Mouse (Mus musculus) kidney, postnatal 25 days (tissue): ENCODE data around the gene Gm44579.

Experiments
- DNase-seq, 2 experiments: peaks; one replicate each; pipeline ENCODE4 v3.0.0; 2021; ENCODE audit warnings: mixed read lengths in 2 of 2

Gm44579 gene

DNA sequence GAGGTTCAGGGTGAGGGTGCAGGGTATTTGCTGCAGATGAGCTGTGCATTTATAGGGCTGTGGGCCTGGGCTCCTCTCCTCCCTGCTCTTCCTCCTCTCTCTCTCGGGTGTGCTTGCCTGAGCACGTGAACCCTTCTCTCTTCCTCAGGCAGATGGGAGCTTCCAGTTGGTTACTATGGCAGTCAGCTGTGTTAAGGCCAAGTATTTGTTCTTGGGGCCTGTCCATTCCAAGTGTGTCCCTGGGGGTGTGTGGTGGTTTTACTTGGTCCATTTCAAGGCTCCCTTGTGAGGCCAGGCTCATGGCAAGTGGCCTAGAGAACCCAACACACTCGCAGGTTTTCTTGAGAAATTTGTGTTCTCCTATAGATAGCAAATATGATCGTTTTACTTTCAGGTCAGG, at the start of gene Gm44579, which contains the start of gene Olfr287:
Gene Gm44579, minus strand, starts transcription at position 101 of the 400 bp plus-strand sequence.
Gene Olfr287, minus strand, starts transcription at position 180 of the 400 bp plus-strand sequence.
- DNase-seq, result no peak

DNA sequence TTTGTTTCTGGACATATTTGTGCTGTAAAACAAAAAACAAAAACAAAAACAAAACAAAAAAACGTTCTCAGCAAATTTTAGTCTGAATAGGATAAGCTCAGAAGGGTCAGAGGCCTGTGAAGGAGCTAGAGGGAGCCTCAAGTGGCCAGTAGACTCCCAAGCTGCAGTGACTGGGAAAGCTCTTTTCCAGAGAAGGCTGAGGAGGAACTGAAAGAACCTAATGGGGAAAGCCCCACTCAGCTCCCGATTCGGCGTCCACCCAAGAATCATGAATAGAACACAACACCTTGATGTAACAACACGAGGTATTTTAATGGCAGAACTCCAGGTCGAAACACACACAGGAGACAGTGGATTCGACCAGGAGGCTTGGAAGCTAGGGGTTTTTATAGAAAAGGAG, 37.0 kb upstream of the Gm44579 start:
- DNase-seq, result no peak

DNA sequence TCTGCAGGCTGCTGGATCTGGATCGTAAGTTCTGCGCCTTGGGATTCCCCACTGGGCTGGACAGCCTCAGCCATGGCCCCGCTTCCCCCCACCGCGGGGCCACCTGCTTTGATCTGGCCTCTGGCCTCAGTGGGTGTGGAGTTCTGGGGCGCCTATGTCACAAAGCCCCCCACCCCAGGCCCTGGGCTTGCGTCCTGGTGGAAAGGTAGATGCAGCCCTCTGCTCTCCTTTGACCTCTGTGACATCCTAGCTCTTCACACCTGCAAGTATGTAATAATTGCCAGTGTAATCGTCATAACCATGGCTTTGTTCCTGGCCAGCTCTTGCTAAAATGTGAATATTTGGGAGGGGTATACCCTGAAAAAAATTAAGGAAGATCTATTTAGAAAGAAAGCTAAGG, 36.4 kb upstream of the Gm44579 start, which contains the start of gene H1fnt:
Gene H1fnt, minus strand, starts transcription at position 101 of the 400 bp plus-strand sequence.
- DNase-seq, result no peak

DNA sequence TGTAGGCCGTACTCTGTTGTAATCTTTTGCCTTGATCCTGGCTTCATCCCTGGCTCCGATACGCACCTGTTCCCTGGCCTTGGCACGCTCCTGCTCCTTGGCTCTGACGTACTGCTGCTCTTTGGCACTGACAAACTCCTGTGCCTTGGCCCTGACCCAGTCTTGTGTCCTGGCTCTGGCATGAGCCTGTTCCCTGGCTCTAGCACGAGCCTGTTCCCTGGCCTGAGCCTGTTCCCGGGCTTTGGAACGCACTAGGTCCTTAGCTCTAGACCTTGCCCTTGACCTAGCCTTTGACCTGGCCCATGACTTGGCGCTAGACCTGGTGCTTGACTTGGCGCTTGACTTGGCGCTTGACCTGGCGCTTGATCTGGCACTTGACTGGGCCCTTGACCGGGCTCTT, 35.5 kb upstream of the Gm44579 start:
- peak; percentile 62 to 86 for DNase-seq

DNA sequence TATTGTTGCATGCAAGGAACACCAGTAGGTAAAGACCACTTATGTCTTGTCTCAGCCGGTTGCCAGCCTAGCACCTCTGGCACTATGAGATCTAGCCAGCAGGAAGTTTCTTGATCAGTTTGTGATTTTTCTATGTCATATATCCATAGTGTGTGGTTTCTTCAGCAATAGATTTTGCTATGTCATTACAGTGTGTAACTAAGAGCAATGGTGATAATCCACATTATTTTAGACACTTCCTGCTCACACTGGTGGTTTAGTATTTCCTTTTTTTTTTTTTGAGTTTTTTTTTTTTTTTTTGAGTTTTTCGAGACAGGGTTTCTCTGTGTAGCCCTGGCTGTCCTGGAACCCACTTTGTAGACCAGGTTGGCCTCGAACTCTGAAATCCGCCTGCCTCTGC, 14.7 kb upstream of the Gm44579 start:
- DNase-seq, result no peak

DNA sequence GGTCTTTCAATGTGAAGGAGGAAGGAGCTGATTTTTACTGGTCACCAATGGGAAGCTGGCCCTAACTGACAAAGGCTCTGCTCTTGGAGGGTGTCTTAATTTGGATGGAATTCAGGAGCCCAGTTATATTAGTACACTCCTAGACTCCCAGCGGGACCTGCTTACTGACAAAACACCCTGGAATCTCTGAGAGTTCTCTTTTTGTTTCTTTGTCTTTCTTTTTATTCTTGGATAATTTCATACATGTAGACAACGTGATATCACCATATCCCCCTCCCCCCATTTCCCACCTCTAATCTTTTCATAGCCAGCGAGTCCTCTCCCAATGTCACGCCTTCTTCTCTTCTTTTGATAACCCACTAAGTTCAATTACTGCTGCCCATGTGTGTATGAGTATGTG, 13.6 kb upstream of the Gm44579 start, which contains the start of gene Olfr286:
Gene Olfr286, minus strand, starts transcription at position 101 of the 400 bp plus-strand sequence.
- DNase-seq, result no peak

DNA sequence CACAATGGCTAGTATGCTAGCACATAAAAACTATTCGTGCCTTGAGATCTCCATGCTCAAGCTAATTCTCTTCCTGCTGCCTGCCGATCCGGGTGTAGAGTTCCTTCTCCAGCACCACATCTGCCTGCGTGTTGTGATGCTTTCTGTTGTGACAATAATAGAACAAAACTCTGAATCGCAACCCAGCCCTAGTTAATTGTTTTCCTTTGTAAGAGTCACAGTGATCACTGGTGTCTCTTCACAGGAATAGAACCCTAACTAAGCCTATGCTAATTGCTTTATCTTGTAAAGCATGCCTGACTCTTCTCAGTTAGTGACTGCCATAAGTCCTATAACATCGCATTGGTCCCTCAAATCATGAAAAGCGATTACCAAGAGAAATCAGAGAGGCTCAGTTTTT, 5.3 kb upstream of the Gm44579 start:
- DNase-seq, result no peak

DNA sequence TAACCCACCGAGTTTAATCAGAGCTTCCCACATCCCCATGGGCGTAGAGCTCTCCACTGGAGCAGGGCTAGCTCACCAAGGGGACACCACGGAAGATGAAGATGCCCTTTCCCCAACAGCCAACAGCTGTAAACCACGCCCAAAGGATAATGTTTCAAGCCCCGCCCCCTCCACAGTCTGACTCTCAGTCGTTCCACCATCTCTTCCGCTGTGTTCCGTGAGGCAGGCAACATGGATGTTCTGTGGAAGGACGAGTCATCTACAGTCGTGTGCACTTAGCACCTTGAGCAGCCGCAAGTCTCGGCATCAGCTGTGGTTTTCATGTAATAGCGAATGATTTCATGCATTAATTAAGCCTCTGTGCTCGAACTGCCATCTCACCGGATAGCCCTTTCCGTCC, 4.8 kb upstream of the Gm44579 start:
- DNase-seq, result no peak

DNA sequence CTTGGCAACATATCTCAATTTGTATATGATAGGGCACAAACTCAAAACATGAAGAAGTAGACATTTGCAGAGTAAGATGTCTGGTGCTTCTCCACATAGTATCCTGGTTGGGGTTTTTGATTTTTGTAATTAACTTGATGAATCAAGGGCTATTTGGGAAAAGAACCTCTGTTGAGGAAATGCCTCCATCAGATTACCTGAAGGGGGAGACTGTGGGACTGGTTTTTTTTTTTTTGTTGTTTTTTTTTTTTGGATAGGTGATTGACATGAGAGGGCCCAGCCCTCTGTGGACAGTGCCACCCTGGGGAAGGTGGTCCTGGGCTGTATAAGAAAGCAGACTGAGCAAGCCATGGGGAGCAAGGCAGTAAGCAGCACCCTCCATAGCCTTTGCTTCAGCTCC, 1.6 kb upstream of the Gm44579 start:
- no peak for DNase-seq

DNA sequence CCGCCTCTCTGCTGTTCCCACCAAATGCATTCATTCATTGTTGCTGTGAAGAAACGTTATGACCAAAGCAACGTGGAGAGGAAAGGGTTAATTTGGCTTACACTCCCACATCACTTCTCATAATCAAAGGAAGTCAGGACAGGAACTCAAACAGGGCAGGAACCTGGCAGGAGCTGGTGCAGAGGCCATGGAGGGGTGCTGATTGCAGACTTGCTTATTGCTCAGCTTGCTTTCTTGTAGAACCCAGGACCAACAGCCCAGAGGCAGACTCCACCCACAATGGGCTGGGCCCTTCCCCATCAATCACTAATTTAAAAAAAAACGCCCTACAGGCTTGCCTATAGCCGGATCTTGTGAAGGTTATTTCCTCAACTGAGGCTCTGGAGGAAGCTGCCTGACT, 6.6 kb downstream of the Gm44579 start:
- no peak for DNase-seq

DNA sequence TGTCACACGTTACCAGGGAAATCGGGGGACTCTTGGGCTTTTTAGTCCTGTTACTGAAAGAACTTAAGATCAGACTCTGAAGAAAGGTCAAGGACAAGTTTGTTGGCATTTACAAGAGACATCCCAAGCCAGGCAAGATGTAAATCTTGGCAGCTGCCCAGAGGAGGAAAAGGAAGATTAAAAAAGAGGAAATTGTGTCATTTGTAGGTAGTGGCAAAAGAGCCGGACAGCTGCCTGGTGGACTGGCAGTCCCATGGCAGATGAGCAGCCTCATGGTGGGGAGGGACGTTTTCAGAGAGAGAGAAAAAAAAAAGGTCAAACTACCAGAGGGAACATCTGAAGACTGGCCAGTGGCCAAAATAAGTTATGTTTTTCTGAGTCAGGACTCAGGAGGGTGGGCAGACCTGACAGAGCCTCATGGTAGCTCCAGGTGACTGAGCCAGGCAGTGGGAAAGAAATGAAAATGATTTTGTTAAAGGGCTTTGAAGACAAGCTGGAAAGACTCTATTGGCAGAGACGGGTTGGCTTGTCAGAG, 7.4 kb downstream of the Gm44579 start:
- DNase-seq, result peak; percentile 18 to 51

DNA sequence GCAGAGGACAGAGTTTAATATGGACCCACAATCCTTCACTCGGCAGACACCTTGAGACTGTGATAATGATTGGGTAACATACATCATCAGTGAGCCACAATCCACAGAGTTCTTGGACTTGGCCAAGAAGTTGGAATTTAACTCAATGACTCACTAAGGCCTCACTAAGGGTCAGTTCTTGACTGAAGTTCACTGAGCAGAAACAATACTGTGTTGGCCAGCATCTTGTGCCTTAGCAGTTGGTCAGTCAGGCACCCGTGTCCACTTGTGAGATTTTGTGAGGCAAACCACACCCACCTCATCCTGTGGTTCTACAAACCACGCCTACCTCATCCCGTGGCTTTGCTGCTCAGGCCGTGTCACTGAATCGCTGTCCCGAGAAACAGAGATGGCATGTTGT, 11.1 kb downstream of the Gm44579 start:
- DNase-seq, result peak; percentile 50 to 80

DNA sequence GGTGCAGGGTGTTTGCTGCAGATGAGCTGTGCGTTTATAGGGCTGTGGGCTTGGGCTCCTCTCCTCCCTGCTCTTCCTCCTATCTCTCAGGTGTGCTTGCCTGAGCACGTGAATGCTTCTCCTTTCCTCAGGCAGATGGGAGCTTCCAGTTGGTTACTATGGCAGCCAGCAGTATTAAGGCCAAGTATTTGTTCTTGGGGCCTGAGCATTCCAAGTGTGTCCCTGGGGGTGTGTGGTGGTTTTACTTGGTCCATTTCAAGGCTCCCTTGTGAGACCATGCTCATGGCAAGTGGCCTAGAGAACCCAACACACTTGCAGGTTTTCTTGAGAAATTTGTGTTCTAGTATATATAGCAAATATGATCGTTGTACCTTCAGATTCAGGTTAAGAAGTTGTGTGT, 25.3 kb downstream of the Gm44579 start, which contains the start of gene Olfr288:
Gene Olfr288, minus strand, starts transcription at position 101 of the 400 bp plus-strand sequence.
- no peak for DNase-seq

DNA sequence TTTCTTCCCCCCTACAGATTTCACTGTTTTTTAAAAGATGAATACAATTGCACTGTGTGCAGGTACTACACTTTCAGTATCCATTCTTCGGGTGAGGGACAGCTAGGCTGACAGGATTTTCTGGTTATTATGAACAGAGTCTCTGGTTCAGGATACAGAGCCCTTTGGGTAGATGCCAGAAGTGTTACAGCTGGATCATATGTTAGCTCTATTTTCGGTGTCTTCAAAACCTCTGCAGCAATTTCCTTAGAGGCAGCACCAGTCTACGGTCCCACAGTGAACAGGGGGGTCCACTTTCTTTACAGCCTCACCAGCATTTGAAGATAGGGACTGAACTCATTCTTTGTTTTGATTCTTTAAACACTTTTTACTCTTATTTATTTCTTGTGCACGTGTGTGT, 36.3 kb downstream of the Gm44579 start:
- DNase-seq, result no peak

DNA sequence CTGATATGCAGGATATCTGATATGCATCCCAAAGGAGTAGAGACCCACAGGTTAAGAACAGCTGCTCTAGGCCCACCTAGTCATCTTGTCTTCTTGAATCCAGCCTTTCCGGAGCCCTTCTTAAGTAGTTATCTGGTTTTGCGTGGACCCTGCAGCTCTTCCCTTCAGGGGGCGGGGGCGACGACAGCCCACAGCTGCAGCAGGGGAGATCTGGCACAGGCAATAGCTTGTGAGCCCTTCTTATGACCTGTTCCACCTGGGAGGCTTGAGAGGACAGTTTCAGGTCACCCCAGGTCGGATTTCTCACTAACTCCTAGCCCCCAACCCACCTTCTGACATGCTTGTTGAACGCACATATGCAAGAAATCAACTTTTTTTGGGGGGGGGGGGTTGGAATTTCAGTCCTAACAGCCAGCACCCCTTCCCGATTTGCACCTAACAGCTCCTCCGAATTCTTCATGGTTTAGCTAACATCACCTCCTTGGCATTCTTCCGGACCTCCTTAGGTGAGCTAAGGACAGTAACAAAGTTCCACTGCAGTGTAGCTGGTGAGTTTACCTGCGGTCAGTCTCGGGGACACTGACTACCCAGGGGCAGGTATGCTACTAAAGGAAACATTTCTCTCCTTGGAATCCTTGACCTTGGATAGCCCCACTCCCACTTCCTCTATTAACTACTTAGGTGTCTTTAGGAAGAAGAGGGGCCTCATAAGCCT, 38.8 kb downstream of the Gm44579 start:
- peak in 1 of 2 experiments; percentile 43 for DNase-seq

DNA sequence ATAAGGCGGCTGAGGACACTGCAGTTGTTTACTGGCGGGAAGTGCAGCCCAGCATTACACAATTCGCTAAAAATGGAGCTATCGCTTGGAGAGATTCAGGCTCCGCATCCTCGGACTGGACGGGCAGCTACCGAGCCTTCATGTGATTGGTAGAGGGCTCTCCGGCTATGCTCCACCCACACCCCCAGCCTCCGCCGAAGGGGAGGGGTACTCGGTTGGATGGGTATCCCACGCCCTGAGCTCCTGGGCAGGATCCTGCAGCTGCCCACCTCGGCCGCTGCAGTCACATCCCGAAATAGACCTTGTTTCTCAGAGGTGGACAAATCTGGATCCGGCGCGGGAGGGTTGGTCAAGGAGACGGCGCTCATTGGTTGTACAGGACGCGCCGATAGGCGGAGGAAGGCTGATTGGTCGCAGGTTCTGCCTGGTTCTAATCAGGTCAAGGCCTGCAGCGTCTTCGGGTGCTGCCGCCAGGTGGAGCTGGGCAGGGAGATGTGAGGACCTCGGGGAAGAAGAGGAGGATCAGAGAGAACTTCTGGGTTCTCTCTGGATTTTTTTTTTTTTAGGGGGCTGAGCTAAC, 39.6 kb downstream of the Gm44579 start:
- DNase-seq, result peak; percentile 93 to 96

DNA sequence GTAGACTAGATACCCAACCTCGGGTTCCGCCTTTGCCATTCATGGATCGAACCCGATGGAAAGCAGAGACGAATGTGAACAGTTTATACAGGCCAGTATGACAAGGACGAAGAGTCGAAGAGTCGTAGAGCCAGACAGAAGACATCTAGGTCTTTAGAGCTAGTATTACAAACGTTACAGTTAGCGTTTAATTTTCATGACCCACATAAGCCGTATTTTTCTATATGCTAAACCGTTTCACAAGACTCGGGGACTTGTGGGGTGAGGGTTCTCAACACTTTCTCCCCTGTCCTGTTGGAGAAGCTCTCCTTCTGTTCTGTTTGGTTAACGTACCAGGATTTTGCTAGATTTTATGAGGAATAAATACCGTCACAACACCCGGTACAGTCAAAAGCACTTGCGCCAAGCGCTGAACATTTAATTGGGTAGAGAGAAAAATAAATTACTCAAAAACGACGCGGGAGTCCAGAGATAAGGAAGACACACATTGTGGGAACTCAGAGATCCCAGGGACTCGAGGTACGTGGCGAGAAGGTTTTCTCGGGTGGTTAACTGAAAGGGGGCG, 40.1 kb downstream of the Gm44579 start:
- DNase-seq, result no peak

DNA sequence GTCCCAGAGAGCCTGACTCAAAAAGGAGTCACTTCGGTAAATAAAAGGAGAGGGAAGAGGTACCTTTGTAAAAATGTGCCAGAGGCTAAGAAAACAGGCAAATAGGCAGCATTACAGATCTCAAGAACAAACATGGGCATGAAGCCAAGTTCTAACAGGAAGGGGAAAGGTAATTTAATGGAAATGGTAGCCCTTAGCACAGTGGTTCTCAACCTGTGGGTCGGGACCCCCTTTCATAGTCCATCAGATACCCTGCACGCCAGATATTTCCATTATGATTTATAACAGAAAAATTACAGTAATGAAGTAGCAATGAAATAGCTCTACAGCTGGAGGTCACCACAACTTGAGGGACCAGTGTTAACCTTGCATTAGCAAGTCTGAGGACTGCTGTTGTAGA, 43.5 kb downstream of the Gm44579 start:
- no peak for DNase-seq

DNA sequence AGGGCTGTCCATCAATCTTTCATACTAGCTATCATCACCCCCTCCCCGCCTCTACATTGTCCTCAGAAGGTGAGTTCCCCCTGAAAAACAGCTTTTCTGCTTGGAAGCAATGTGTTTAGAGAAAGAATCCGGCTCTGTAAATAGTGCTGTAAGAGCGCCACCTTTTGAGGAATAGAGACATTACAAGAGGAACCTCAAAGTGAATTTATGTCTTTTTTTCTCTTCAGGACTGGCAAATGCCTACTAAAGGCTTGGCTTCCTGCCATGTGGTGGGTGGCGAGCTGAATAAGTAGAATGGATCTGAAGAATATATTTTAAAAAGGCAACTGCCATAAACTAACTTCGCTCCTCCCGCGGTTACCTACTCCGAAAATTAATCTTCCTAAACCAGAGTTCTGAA, 47.0 kb downstream of the Gm44579 start:
- peak in 1 of 2 experiments; percentile 28 for DNase-seq

DNA sequence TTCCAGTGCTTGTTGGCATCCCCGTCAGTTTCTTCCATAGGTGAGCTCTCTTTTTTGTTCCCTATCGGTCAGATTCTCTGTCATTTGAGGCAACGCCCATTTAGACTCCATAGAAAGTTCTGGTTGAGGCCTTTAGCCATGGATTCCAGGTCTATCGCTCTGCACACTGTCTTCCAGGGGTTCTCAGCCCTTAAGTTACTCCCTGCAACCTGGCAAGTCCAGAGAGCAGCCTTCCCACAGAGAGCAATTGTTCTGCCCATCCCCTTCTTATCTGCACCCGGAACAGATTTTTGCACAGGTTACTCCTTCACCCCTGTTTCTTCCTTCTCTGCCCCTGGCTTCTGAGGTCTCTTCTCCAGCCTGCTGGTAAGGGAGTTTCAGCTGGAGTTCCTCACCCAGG, 48.7 kb downstream of the Gm44579 start:
- no peak for DNase-seq

DNA sequence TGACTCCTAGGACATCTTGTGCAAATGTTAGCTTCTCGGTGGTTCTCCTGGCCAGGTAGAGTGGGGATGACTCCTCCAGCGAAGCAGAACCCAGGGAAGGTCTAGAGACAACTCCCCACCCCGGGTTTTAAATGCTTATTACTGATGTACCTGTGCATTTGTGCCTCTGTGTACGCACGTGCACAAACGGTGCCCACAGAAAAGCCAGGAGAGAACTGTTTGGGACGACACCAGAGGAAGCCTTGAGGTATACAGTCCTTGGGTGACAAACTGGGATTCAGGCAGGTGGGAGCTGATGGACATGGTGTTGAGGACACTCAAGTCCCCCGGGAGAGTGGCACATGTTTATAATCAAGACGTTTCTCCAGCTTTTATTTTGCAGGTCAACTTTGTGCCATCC, 49.9 kb downstream of the Gm44579 start:
- DNase-seq, result no peak

DNA sequence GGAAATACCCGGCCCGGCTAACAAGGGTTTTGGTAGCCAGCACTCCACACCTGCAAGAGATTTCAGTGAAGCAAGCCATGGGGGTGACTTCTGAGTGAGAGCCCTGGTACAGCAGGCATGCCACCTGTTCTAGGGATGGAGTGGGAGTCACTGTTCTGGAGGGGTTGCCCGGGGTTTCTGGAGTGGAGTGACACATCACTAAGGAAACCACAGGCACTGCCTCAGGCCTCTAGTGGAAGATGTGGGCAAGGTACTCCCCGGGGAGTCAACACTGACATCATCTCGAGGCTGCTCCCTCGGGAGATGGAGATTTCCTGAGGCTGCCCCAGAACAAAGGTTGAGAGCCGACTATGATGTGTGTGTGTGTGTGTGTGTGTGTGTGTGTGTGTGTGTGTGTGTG, 50.4 kb downstream of the Gm44579 start:
- DNase-seq, result no peak

DNA sequence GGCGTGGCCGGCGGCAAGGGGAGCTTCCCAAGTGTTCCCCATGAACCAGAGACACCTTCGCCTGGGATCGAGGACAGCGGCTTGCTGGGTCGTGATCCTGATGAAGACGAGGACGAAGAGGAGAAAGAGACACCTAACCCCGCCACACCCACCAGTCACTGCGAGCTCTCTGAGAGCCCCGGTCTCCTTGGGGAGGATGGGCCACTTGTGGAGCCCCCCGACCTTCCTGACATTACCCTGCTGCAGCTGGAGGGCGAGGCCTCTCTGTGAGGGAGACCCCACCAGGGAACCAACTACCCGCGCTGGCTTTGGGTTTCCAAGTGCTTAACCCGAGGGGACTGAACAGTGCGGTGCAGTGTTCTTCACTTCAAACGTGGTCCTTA, 52.2 kb downstream of the Gm44579 start:
- no peak for DNase-seq
